Mouse (Mus musculus): Measurements from ENCODE around the gene Trmt112.

- TF ChIP-seq CTCF (IDR thresholded peaks at IDR 0.05) (no peak), EP300 (IDR thresholded peaks at IDR 0.05; ENCODE audit: insufficient read depth, low read depth, low read length) (no peak)
Observed at GRCm38 (mm10) chr19:6926559-6927255, 17.2 kb downstream of the Trmt112 start.

Data from heart, adult 2 months (tissue).